Comparison of ENCODE assay signal across 18 mouse cellular contexts in genomic region chr7:127308431-127308830, GRCm38 (mm10). TPM values are rescaled to one million over a fixed set of nuclear protein-coding genes. Genes with fewer than 3 reads are reported as not detected.
A peak's percentile ranks its signal among the peaks of the same experiment; 100 is the strongest.
DNase-seq lines count a peak whose midpoint lies in the region; ATAC-seq and TF ChIP-seq lines count a peak whose summit lies in the region.
"Had no signal": no experiment of that assay in that cellular context is flagged by ENCODE, and none has a peak within 500 bp of the region (broad histone marks: within the 10 kb centered on the region; RNA-seq: fewer than 3 reads in every experiment).

No protein-coding gene starts in this region.

- intact Hi-C loops in gastrocnemius, adult 2 months (cut with DNase I) = loop anchor here (2.0 to 5.0 kb wide), 2 partner anchors 99 to 190 kb away; partner anchors contain the start of gene Zfp764

- H3K27me3 ChIP-seq in liver, embryonic 16.5 days (ENCODE audit: control insufficient read depth, insufficient read depth, low read depth, low read length) = no peaks in the 10 kb centered on the region
- H3K27me3 ChIP-seq: hindbrain, embryonic 12.5 days; midbrain, embryonic 12.5 days had no signal

- no peaks in the 10 kb centered on the region for H3K36me3 ChIP-seq in liver, embryonic 16.5 days (ENCODE audit: control insufficient read depth, insufficient read depth)
- H3K36me3 ChIP-seq: heart, embryonic 12.5 days; hindbrain, embryonic 12.5 days; limb, embryonic 10.5 days; midbrain, embryonic 12.5 days had no signal

- H3K4me3 ChIP-seq in gastrocnemius, adult 2 months = no peak overlapping the region
- no peak overlapping the region for H3K4me3 ChIP-seq in liver, embryonic 16.5 days (ENCODE audit: low read depth, low read length)
- H3K4me3 ChIP-seq: forebrain, embryonic 13.5 days; heart, embryonic 12.5 days; hindbrain, embryonic 12.5 days; limb, embryonic 10.5 days; midbrain, embryonic 12.5 days had no signal

- no peak overlapping the region for H3K4me2 ChIP-seq in liver, embryonic 16.5 days (ENCODE audit: low read depth, low read length)
- H3K4me2 ChIP-seq: forebrain, embryonic 13.5 days; heart, embryonic 12.5 days; hindbrain, embryonic 12.5 days; midbrain, embryonic 12.5 days had no signal

- DNase-seq in gastrocnemius, adult 2 months = peak; percentile 8
- no peak for DNase-seq in gastrocnemius, adult 8-10 months (ENCODE audit: low spot score in 2 of 2)
- peak; percentile 18 for DNase-seq in R1 (ENCODE audit: low read depth, low spot score)
- peak; percentile 21 to 23 for DNase-seq in thymus, postnatal 10 days (ENCODE audit: low spot score in 2 of 2)
- no peak for DNase-seq in cerebellum, adult 18-20 months
- no peak for DNase-seq in kidney, postnatal 10 days
- no peak for DNase-seq in lung, postnatal 4 days
- DNase-seq: gastrocnemius, postnatal 10 days; right cerebral cortex, postnatal 14 days had no signal

- TF ChIP-seq CTCF in gastrocnemius, adult 2 months (IDR thresholded peaks at IDR 0.05) = no peak

- no peaks in the 10 kb centered on the region for H3K9me3 ChIP-seq in liver, embryonic 16.5 days (replicated peaks; ENCODE audit: control insufficient read depth, low read length)
- H3K9me3 ChIP-seq: forebrain, embryonic 13.5 days; heart, embryonic 12.5 days; hindbrain, embryonic 12.5 days; limb, embryonic 10.5 days; midbrain, embryonic 12.5 days had no signal

- no peak overlapping the region for H3K27ac ChIP-seq in gastrocnemius, adult 2 months
- 0 out of 2 replicates have a peak overlapping the region, but pooled peaks have one; percentile 21 for H3K27ac ChIP-seq in liver, embryonic 16.5 days (ENCODE audit: low read length)
- H3K27ac ChIP-seq: forebrain, embryonic 13.5 days; hindbrain, embryonic 12.5 days; kidney, postnatal 0 days; liver, embryonic 14.5 days; midbrain, embryonic 12.5 days had no signal

- peak; percentile 80 for ATAC-seq in liver, embryonic 16.5 days (ENCODE audit: low read depth)
- ATAC-seq: forebrain, embryonic 13.5 days had no signal

- H3K9ac ChIP-seq in liver, embryonic 16.5 days (ENCODE audit: low read depth, low read length) = no peak overlapping the region
- H3K9ac ChIP-seq: forebrain, embryonic 13.5 days; heart, embryonic 12.5 days; hindbrain, embryonic 12.5 days; liver, embryonic 14.5 days; midbrain, embryonic 12.5 days had no signal

- WGBS in liver, embryonic 16.5 days (ENCODE audit: insufficient replicate concordance) = 60% methylated on average over 2 of the region's 2 CpGs

- H3K4me1 ChIP-seq in liver, embryonic 16.5 days (ENCODE audit: control insufficient read depth, low read depth, low read length) = peaks cover 3% of the 10 kb centered on the region; the same call in 1 of the 2 replicates
- H3K4me1 ChIP-seq: forebrain, embryonic 13.5 days; heart, embryonic 12.5 days; hindbrain, embryonic 12.5 days; midbrain, embryonic 12.5 days had no signal

RNA-seq across cellular contexts. Expression of gene Itgal, which starts 12.4 kb away (rescaled TPM):
- total RNA-seq in gastrocnemius, adult 2 months (2021) = under 1 TPM; 0.15 to 0.25 TPM
- under 1 TPM; 0.07 to 0.25 (median 0.17) TPM for total RNA-seq in gastrocnemius, adult 8-10 months (2022)
- 5.4 and 6.7 TPM in 2 replicates for polyA plus RNA-seq in liver, embryonic 16.5 days (2015; fragmentation: Nextera tagmentation; extraction: Ambion mirVana)

RNA-seq across cellular contexts. Expression of gene Sephs2, which starts 34.6 kb away (rescaled TPM):
- total RNA-seq in gastrocnemius, adult 2 months (2021) = 10 to 100 TPM; 30.1 to 36.3 TPM
- 10 to 100 TPM; 38.1 to 45.4 (median 41.6) TPM for total RNA-seq in gastrocnemius, adult 8-10 months (2022)
- polyA plus RNA-seq in liver, embryonic 16.5 days (2015; fragmentation: Nextera tagmentation; extraction: Ambion mirVana) = 164 and 180 TPM in 2 replicates

RNA-seq across cellular contexts. Expression of gene Zfp768, which starts 37.0 kb away (rescaled TPM):
- 10 to 100 TPM; 35.2 to 38.9 TPM for total RNA-seq in gastrocnemius, adult 2 months (2021)
- 10 to 100 TPM; 39.1 to 55.1 (median 41.1) TPM for total RNA-seq in gastrocnemius, adult 8-10 months (2022)
- polyA plus RNA-seq in liver, embryonic 16.5 days (2015; fragmentation: Nextera tagmentation; extraction: Ambion mirVana) = 4.1 and 4.2 TPM in 2 replicates
- polyA plus RNA-seq: CD4-positive, CD25-positive, alpha-beta regulatory T cell, adult 4 months had no signal

RNA-seq across cellular contexts. Expression of gene Dctpp1, which starts 47.9 kb away (rescaled TPM):
- 10 to 100 TPM; 25.1 to 35.4 TPM for total RNA-seq in gastrocnemius, adult 2 months (2021)
- total RNA-seq in gastrocnemius, adult 8-10 months (2022) = 10 to 100 TPM; 31.3 to 38.3 (median 33.9) TPM
- polyA plus RNA-seq in liver, embryonic 16.5 days (2015; fragmentation: Nextera tagmentation; extraction: Ambion mirVana) = 79.8 and 83.4 TPM in 2 replicates

Comparison
In these comparisons a context has a peak if more than half of its experiments do, and no peak if none do; other contexts are left out.
1. DNase-seq: peak in gastrocnemius, adult 2 months (single experiment), R1 (single experiment) and thymus, postnatal 10 days (2 of 2); none in gastrocnemius, adult 8-10 months (0 of 2), cerebellum, adult 18-20 months (0 of 2), kidney, postnatal 10 days (single experiment) and lung, postnatal 4 days (0 of 2).